ENCODE assay signal across 17 mouse cellular contexts in genomic region chr19:60972281-60973015, GRCm38 (mm10).
"Had no signal": no experiment of that assay in that cellular context is flagged by ENCODE, and none has a peak within 500 bp of the region (broad histone marks: within the 10 kb centered on the region; RNA-seq: fewer than 3 reads in every experiment).

No protein-coding gene starts in this region.

- H3K36me3 ChIP-seq: intestine, embryonic 15.5 days; limb, embryonic 10.5 days; liver, embryonic 13.5 days; midbrain, embryonic 10.5 days; neural tube, embryonic 15.5 days had no signal

- H3K4me2 ChIP-seq: intestine, embryonic 15.5 days; liver, embryonic 13.5 days; neural tube, embryonic 15.5 days had no signal

- H3K9me3 ChIP-seq: intestine, embryonic 15.5 days; limb, embryonic 10.5 days; liver, embryonic 13.5 days; midbrain, embryonic 10.5 days; neural tube, embryonic 15.5 days had no signal

- ATAC-seq: hindbrain, postnatal 0 days; intestine, embryonic 15.5 days; liver, postnatal 0 days had no signal

- H3K4me1 ChIP-seq: intestine, embryonic 15.5 days; limb, embryonic 10.5 days; liver, embryonic 13.5 days; midbrain, embryonic 10.5 days; neural tube, embryonic 15.5 days had no signal

- H3K4me3 ChIP-seq: intestine, embryonic 15.5 days; layer of hippocampus, adult 2 months; left cerebral cortex, adult 2 months; limb, embryonic 10.5 days; liver, embryonic 13.5 days; midbrain, embryonic 10.5 days; myocyte; neural tube, embryonic 15.5 days had no signal

- H3K9ac ChIP-seq: intestine, embryonic 15.5 days; liver, embryonic 13.5 days; liver, postnatal 0 days; neural tube, embryonic 15.5 days had no signal

- H3K27me3 ChIP-seq: intestine, embryonic 15.5 days; liver, embryonic 13.5 days; neural tube, embryonic 15.5 days had no signal

- H3K27ac ChIP-seq: hindbrain, postnatal 0 days; intestine, embryonic 15.5 days; layer of hippocampus, adult 2 months; left cerebral cortex, adult 2 months; limb, embryonic 10.5 days; liver, embryonic 13.5 days; midbrain, embryonic 10.5 days; neural tube, embryonic 15.5 days had no signal

- DNase-seq: kidney, adult 8-10 months; kidney, postnatal 4 days; liver, embryonic 13.5 days; liver, postnatal 0 days; midbrain, embryonic 14.5 days; right cerebral cortex, adult 18-20 months; right cerebral cortex, postnatal 25 days; thymus, adult 18-20 months; thymus, postnatal 14 days had no signal
